Mouse (Mus musculus) MEL (cell line): ENCODE data around the gene Gabrb3. TPM values are rescaled to one million over a fixed set of nuclear protein-coding genes. Genes with fewer than 3 reads are reported as not detected.

Experiments
- DNase-seq: peaks from one replicate; pipeline ENCODE4 v3.0.0; 2011; ENCODE audit warnings: low read depth, low spot score
- H3K27ac ChIP-seq: 2 replicates; pipeline ENCODE4 v1.5.1; 2012; ENCODE audit warnings: low read depth, mild to moderate bottlenecking, control low read depth, low read length, moderate library complexity; ENCODE audit not compliant: control insufficient read depth
- H3K27me3 ChIP-seq, 2 experiments: fragments of 150-350 bp in 1 of 2; sonication (generic) in 1 of 2; 2 replicates each; pipeline ENCODE4 v1.6.1; 2012; ENCODE audit warnings: low read length in 2 of 2, mild to moderate bottlenecking in 2 of 2, improper control_type of control experiment in 1 of 2, moderate library complexity in 1 of 2; ENCODE audit not compliant: insufficient read depth in 2 of 2, control insufficient read depth in 1 of 2
- H3K36me3 ChIP-seq, 2 experiments: 2 replicates each; pipeline ENCODE4 v1.6.1; 2012 to 2014; ENCODE audit warnings: low read length in 2 of 2, improper control_type of control experiment in 1 of 2, inconsistent platforms in 1 of 2, mild to moderate bottlenecking in 1 of 2; ENCODE audit not compliant: insufficient read depth in 2 of 2, control insufficient read depth in 1 of 2
- H3K4me1 ChIP-seq, 2 experiments: fragments of 150-350 bp in 1 of 2; sonication (generic) in 1 of 2; 2 replicates each; pipeline ENCODE4 v1.6.1; 2012; ENCODE audit warnings: low read length in 2 of 2, improper control_type of control experiment in 1 of 2, mild to moderate bottlenecking in 1 of 2; ENCODE audit not compliant: insufficient read depth in 2 of 2, control insufficient read depth in 1 of 2
- H3K4me3 ChIP-seq, 2 experiments: fragments of 150-350 bp in 1 of 2; sonication (generic) in 1 of 2; 2 replicates each; pipeline ENCODE4 v1.5.1; 2012; ENCODE audit warnings: low read depth in 2 of 2, low read length in 2 of 2, mild to moderate bottlenecking in 2 of 2, moderate library complexity in 2 of 2, control low read depth in 1 of 2, improper control_type of control experiment in 1 of 2; ENCODE audit not compliant: control insufficient read depth in 1 of 2, insufficient read depth in 1 of 2
- H3K79me2 ChIP-seq: 2 replicates; pipeline ENCODE4 v1.6.1; 2012; ENCODE audit warnings: mild to moderate bottlenecking, low read length, moderate library complexity; ENCODE audit not compliant: control insufficient read depth, poor library complexity, insufficient read depth
- H3K9ac ChIP-seq: 2 replicates; pipeline ENCODE4 v1.6.1; 2012; ENCODE audit warnings: low read depth, mild to moderate bottlenecking, control low read depth, low read length, moderate library complexity; ENCODE audit not compliant: control insufficient read depth, poor library complexity, severe bottlenecking
- H3K9me3 ChIP-seq: fragments of 150-350 bp; sonication (generic); replicated peaks from 2 replicates; pipeline ENCODE4 v1.6.1; 2012; ENCODE audit warnings: mild to moderate bottlenecking, low read length, improper control_type of control experiment, moderate library complexity; ENCODE audit not compliant: insufficient read depth
- BHLHE40 ChIP-seq: IDR thresholded peaks from 2 replicates; pipeline ENCODE4 v1.6.1; 2012; ENCODE audit warnings: low read depth, mild to moderate bottlenecking, inconsistent platforms, low read length, improper control_type of control experiment, borderline replicate concordance
- CHD1 ChIP-seq: IDR thresholded peaks from 2 replicates; pipeline ENCODE4 v1.6.1; 2012; ENCODE audit warnings: low read depth, mild to moderate bottlenecking, inconsistent platforms, low read length, improper control_type of control experiment
- CHD2 ChIP-seq: IDR thresholded peaks from 2 replicates; pipeline ENCODE4 v1.6.1; 2011; ENCODE audit warnings: low read length, improper control_type of control experiment
- CTCF ChIP-seq, 3 experiments: IDR thresholded peaks in 2 of 3; conservative IDR thresholded peaks in 1 of 3; 2 replicates each; pipeline ENCODE4 v1.5.1; 2011 to 2012; ENCODE audit warnings: low read length in 3 of 3, low read depth in 2 of 3, mild to moderate bottlenecking in 2 of 3, improper control_type of control experiment in 1 of 3, inconsistent platforms in 1 of 3, mixed read lengths in 1 of 3, moderate library complexity in 1 of 3; ENCODE audit not compliant: control insufficient read depth in 1 of 3, insufficient read depth in 1 of 3, poor library complexity in 1 of 3, severe bottlenecking in 1 of 3
- GABPA ChIP-seq: IDR thresholded peaks from 2 replicates; pipeline ENCODE4 v1.6.1; 2012; ENCODE audit warnings: low read depth, mild to moderate bottlenecking, inconsistent platforms, low read length, improper control_type of control experiment, moderate library complexity
- GATA1 ChIP-seq: IDR thresholded peaks from 2 replicates; pipeline ENCODE4 v1.6.1; 2011; ENCODE audit warnings: low read depth, low read length, improper control_type of control experiment
- HCFC1 ChIP-seq: IDR thresholded peaks from 2 replicates; pipeline ENCODE4 v1.6.1; 2012; ENCODE audit warnings: low read depth, mild to moderate bottlenecking, inconsistent platforms, low read length, improper control_type of control experiment, moderate library complexity
- JUND ChIP-seq: IDR thresholded peaks from 2 replicates; pipeline ENCODE4 v1.6.1; 2011; ENCODE audit warnings: low read depth, mild to moderate bottlenecking, improper control_type of control experiment, low read length
- KAT2A ChIP-seq: conservative IDR thresholded peaks from 2 replicates; pipeline ENCODE4 v1.6.1; 2012; ENCODE audit warnings: low read depth, low read length, improper control_type of control experiment, inconsistent platforms
- MAX ChIP-seq: IDR thresholded peaks from 2 replicates; pipeline ENCODE4 v1.6.1; 2011; ENCODE audit warnings: low read length, improper control_type of control experiment
- MAZ ChIP-seq: IDR thresholded peaks from 2 replicates; pipeline ENCODE4 v1.6.1; 2012; ENCODE audit warnings: low read depth, mild to moderate bottlenecking, inconsistent platforms, low read length, improper control_type of control experiment
- MXI1 ChIP-seq: IDR thresholded peaks from 2 replicates; pipeline ENCODE4 v1.6.1; 2011; ENCODE audit warnings: mild to moderate bottlenecking, low read depth, low read length, improper control_type of control experiment
- MYB ChIP-seq: IDR thresholded peaks from 2 replicates; pipeline ENCODE4 v1.6.1; 2011; ENCODE audit warnings: mild to moderate bottlenecking, low read depth, low read length, improper control_type of control experiment
- NRF1 ChIP-seq: IDR thresholded peaks from 2 replicates; pipeline ENCODE4 v1.6.1; 2014; ENCODE audit warnings: low read depth, mild to moderate bottlenecking, inconsistent platforms, low read length, improper control_type of control experiment, moderate library complexity; ENCODE audit not compliant: poor library complexity, insufficient read depth, severe bottlenecking
- POLR2A ChIP-seq, 2 experiments: IDR thresholded peaks; 2 replicates each; pipeline ENCODE4 v1.6.1; 2011 to 2012; ENCODE audit warnings: low read length in 2 of 2, mild to moderate bottlenecking in 2 of 2, control low read depth in 1 of 2, improper control_type of control experiment in 1 of 2, low read depth in 1 of 2, moderate library complexity in 1 of 2; ENCODE audit not compliant: control insufficient read depth in 1 of 2, insufficient read depth in 1 of 2, poor library complexity in 1 of 2
- POLR2AphosphoS2 ChIP-seq: IDR thresholded peaks from 2 replicates; pipeline ENCODE4 v1.6.1; 2011; ENCODE audit warnings: low read length, improper control_type of control experiment
- POLR2AphosphoS5 ChIP-seq: IDR thresholded peaks from 2 replicates; pipeline ENCODE4 v1.6.1; 2012; ENCODE audit warnings: low read depth, borderline replicate concordance, mild to moderate bottlenecking, inconsistent platforms, low read length, moderate library complexity, mixed read lengths
- RAD21 ChIP-seq: IDR thresholded peaks from 2 replicates; pipeline ENCODE4 v1.6.1; 2011; ENCODE audit warnings: mild to moderate bottlenecking, low read depth, low read length, improper control_type of control experiment
- SMC3 ChIP-seq: IDR thresholded peaks from 2 replicates; pipeline ENCODE4 v1.6.1; 2011; ENCODE audit warnings: low read depth, low read length, improper control_type of control experiment
- TBP ChIP-seq: IDR thresholded peaks from 2 replicates; pipeline ENCODE4 v1.8.0; 2011; ENCODE audit warnings: low read depth, low read length, improper control_type of control experiment
- TCF12 ChIP-seq: IDR thresholded peaks from 2 replicates; pipeline ENCODE4 v1.6.1; 2014; ENCODE audit warnings: low read depth, mild to moderate bottlenecking, inconsistent platforms, low read length, improper control_type of control experiment, moderate library complexity
- UBTF ChIP-seq: IDR thresholded peaks from 2 replicates; pipeline ENCODE4 v1.6.1; 2012; ENCODE audit warnings: low read depth, mild to moderate bottlenecking, inconsistent platforms, low read length, improper control_type of control experiment, moderate library complexity, borderline replicate concordance; ENCODE audit not compliant: insufficient read depth
- USF2 ChIP-seq, 2 experiments: IDR thresholded peaks; 2 replicates each; pipeline ENCODE4 v1.6.1; 2011 to 2012; ENCODE audit warnings: improper control_type of control experiment in 2 of 2, low read length in 2 of 2, borderline replicate concordance in 1 of 2, inconsistent platforms in 1 of 2, low read depth in 1 of 2, mild to moderate bottlenecking in 1 of 2; ENCODE audit not compliant: insufficient read depth in 1 of 2
- ZKSCAN1 ChIP-seq: IDR thresholded peaks from 2 replicates; pipeline ENCODE4 v1.6.1; 2012; ENCODE audit warnings: low read depth, mild to moderate bottlenecking, inconsistent platforms, low read length, improper control_type of control experiment, moderate library complexity
- polyA plus RNA-seq, 2 experiments: library from polyadenylated mRNA; stranded (reverse) in 1 of 2; unstranded in 1 of 2; fragments of >175 nt in 1 of 2; fragments of >200 nt in 1 of 2; gene quantifications; 2 replicates each; pipeline versions ENCODE4 v1.2.1 to v1.2.4; 2012; ENCODE audit warnings: low replicate concordance in 2 of 2, low read depth in 1 of 2; ENCODE audit not compliant: insufficient read length in 2 of 2, insufficient read depth in 1 of 2, missing spikeins in 1 of 2
- total RNA-seq: library from RNA; depleted of rRNA; stranded (reverse); fragments of 300-350 nt; gene quantifications from 2 replicates; pipeline ENCODE4 v1.2.3, GENCODE M21; 2012

Gabrb3 gene
- total and polyA plus RNA-seq, 3 experiments: not detected

DNA sequence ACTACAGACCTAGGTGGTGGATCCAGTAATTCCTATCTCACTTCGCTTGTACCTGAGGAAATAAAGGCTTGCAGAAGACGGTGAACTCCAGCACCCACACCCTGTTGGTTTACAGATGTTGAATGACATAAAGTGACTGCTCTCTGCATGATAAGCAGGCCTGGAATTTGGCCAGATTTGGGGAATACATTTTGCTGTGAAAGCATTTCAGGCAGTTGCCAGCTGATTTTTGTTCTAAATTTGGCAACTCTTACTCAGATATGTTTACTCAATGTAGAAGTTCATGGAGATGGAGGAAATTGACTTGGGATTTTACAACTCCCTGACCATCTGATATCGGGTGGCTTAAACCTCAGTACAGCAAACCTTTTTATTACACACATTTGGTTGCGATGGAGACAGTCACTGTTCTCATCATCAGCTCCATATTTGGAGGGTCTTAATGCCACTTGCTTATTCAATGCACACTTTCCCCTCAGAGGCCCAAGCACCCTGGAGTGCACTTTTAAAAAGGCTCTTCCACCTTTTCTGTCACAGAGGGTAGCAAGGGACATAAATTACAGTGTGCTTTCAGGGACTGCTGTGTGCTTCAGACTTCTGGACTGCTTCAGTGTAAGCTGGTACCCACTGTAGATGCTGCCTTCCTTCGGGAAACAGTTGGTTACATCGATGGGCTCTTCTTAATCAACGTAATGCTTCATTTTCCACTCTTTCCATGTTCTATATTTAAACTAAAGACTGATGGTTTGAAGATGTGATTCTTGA is 287.7 kb downstream of the Gabrb3 start:
- DNase-seq: no peak
- H3K9me3 ChIP-seq: no peaks in the 10 kb centered on the region

DNA sequence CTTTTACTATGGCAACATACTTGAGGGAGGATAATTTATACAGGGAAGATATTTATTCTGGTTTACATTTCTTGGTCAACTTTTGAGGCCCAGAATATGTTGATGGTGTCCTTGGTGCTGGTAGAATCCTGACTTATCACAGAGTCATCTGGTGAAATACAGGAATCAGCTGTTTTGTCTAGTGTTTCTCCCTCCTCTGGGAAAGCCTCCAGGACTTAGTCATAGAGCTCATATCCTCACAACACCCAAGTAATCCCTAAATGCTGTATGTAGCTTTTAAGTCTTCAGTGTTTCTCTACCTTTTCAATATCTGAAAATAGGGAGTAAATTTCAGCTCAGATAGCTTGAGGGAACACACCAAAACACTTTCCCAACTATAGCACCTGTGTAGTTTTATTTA is 292.2 kb downstream of the Gabrb3 start:
- no peak overlapping the region for H3K4me3 ChIP-seq

More for the DNA sequence above, 287.7 kb downstream of the Gabrb3 start:
- Histone ChIP-seq H3K79me2 (no peaks in the 10 kb centered on the region), H3K9ac (no peak overlapping the region), H3K27ac (no peak overlapping the region), H3K4me1 (no peaks in the 10 kb centered on the region), H3K36me3 (no peaks in the 10 kb centered on the region), H3K4me3 (no peak overlapping the region), H3K27me3 (no peaks in the 10 kb centered on the region)
- TF ChIP-seq USF2 (IDR thresholded peaks at IDR 0.05; ENCODE audit: borderline replicate concordance in 1 of 2, insufficient read depth in 1 of 2, low read depth in 1 of 2, low read length in 2 of 2): no peak
- TF ChIP-seq MYB: no peak
- no peak for TF ChIP-seq JUND
- no peak for TF ChIP-seq POLR2AphosphoS5
- no peak for TF ChIP-seq GATA1
- no peak for TF ChIP-seq KAT2A
- TF ChIP-seq UBTF: no peak
- no peak for TF ChIP-seq POLR2A (IDR thresholded peaks at IDR 0.05; ENCODE audit: control insufficient read depth in 1 of 2, insufficient read depth in 1 of 2, low read depth in 1 of 2, low read length in 2 of 2, poor library complexity in 1 of 2)
- no peak for TF ChIP-seq SMC3
- TF ChIP-seq MAX: no peak

More for the DNA sequence above, 292.2 kb downstream of the Gabrb3 start:
- Histone ChIP-seq H3K9me3 (no peaks in the 10 kb centered on the region), H3K27me3 (no peaks in the 10 kb centered on the region), H3K27ac (no peak overlapping the region), H3K79me2 (no peaks in the 10 kb centered on the region), H3K4me1 (no peaks in the 10 kb centered on the region), H3K36me3 (no peaks in the 10 kb centered on the region), H3K9ac (no peak overlapping the region)
- DNase-seq: no peak
- TF ChIP-seq MAX: no peak
- no peak for TF ChIP-seq ZKSCAN1
- no peak for TF ChIP-seq NRF1
- TF ChIP-seq POLR2AphosphoS2: no peak
- no peak for TF ChIP-seq CHD1
- TF ChIP-seq RAD21: no peak
- TF ChIP-seq KAT2A: no peak
- no peak for TF ChIP-seq MXI1
- TF ChIP-seq BHLHE40: no peak
- no peak for TF ChIP-seq HCFC1
- TF ChIP-seq TBP: no peak
- TF ChIP-seq MAZ: no peak
- TF ChIP-seq CHD2: no peak
- no peak for TF ChIP-seq TCF12
- no peak for TF ChIP-seq CTCF (IDR thresholded peaks at IDR 0.05 in 2 of 3, conservative IDR thresholded peaks at IDR 0.05 in 1 of 3; ENCODE audit: control insufficient read depth in 1 of 3, insufficient read depth in 1 of 3, low read depth in 2 of 3, low read length in 3 of 3, poor library complexity in 1 of 3, severe bottlenecking in 1 of 3)
- no peak for TF ChIP-seq GABPA
- no peak for TF ChIP-seq USF2 (IDR thresholded peaks at IDR 0.05; ENCODE audit: borderline replicate concordance in 1 of 2, insufficient read depth in 1 of 2, low read depth in 1 of 2, low read length in 2 of 2)
- TF ChIP-seq JUND: no peak
